Mouse (Mus musculus): ENCODE measurements around the gene Hist2h2bb. TPM values are rescaled to one million over a fixed set of nuclear protein-coding genes. Genes with fewer than 3 reads are reported as not detected.
A peak's percentile ranks its signal among the peaks of the same experiment; 100 is the strongest.
"Not testable (repeated sequence)": the region's sequence is repeated elsewhere in the genome, so short reads cannot be mapped to it uniquely, and the experiment has no call there.

Hist2h2bb gene
- total RNA-seq, 1 experiment from 2014 or later: 290 TPM

GRCm38 (mm10) chr3:96289201-96289600 is 19.6 kb downstream of the Hist2h2bb start:
- no peak for ATAC-seq (ENCODE audit: extremely low read depth, insufficient number of reproducible peaks, low FRiP score, poor library complexity, severe bottlenecking)

- not testable (repeated sequence) for ATAC-seq (ENCODE audit: extremely low read depth, insufficient number of reproducible peaks, low FRiP score, poor library complexity, severe bottlenecking)
These were observed 21.2 kb downstream of the Hist2h2bb start for GRCm38 (mm10) chr3:96290727-96291126.

DNA sequence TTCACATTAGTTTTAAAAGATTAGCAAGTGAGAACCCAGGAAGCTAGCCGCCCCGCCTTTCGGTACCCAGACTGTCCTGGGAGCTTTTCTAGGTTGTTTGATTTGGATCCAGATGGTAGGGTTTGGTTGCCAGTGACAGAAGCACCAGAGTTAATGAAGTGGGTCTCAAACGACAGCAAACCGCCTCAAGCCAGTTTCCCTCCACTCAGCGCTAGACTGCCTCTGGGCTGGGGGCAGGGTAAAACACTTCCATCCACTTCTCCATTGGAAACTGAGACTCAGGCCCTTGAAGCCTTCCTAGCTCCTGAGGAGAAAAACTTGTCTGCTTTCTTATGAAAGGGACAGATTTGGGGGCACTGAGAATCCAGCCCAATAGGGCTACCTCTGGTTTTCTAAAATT is 23.1 kb downstream of the Hist2h2bb start:
- ATAC-seq (ENCODE audit: extremely low read depth, insufficient number of reproducible peaks, low FRiP score, poor library complexity, severe bottlenecking): no peak

GRCm38 (mm10) chr3:96293368-96293767 is 23.8 kb downstream of the Hist2h2bb start:
- ATAC-seq (ENCODE audit: extremely low read depth, insufficient number of reproducible peaks, low FRiP score, poor library complexity, severe bottlenecking): no peak

DNA sequence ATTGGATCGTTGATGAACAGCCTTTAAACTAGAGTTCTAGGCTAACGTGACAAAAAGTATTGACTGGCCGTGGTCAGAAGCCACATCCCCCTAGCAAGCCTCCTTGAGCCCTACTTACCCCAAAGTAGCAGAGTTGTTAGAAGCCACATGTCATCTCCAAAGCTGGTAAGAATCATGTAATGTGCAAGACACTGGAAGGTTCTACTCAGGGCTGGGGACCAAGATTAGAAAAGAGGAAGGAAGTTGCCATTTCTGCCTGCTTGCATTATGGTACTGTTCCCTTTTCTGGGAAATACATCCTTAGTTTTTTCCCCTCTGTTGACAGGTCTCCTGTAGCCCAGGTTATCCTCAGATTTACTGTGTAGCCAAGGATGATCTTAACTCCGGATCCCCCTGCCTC is 24.2 kb downstream of the Hist2h2bb start, which contains the start of gene Fcgr1:
Gene Fcgr1, minus strand, starts transcription at position 183 of the 400 bp plus-strand sequence.
- ATAC-seq (ENCODE audit: extremely low read depth, insufficient number of reproducible peaks, low FRiP score, poor library complexity, severe bottlenecking): 0 out of 2 replicates have a peak, but pooled peaks have one; percentile 26

- ATAC-seq (ENCODE audit: extremely low read depth, insufficient number of reproducible peaks, low FRiP score, poor library complexity, severe bottlenecking): no peak
These were observed 28.8 kb downstream of the Hist2h2bb start for GRCm38 (mm10) chr3:96298360-96298759.

DNA sequence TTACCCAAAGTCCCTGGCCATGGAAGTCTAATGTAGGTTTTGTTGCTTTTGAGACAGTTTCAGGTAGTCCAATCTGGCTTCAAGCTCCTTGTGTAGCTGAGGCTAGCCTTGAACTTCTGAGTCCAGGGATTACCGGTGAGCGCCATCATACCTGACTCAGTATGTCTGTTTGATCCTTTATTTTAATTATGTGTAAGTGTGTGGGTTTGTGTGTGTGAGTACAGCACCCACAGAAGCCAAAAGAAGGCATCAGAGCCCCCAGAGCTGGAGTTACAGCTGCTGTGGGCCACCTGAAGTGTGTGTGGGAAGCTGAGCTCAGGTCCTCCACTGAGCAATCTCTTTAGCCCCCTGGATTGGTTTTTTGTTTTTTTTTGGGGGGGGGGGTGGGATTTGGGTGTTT is 30.0 kb downstream of the Hist2h2bb start:
- ATAC-seq (ENCODE audit: extremely low read depth, insufficient number of reproducible peaks, low FRiP score, poor library complexity, severe bottlenecking): no peak

DNA sequence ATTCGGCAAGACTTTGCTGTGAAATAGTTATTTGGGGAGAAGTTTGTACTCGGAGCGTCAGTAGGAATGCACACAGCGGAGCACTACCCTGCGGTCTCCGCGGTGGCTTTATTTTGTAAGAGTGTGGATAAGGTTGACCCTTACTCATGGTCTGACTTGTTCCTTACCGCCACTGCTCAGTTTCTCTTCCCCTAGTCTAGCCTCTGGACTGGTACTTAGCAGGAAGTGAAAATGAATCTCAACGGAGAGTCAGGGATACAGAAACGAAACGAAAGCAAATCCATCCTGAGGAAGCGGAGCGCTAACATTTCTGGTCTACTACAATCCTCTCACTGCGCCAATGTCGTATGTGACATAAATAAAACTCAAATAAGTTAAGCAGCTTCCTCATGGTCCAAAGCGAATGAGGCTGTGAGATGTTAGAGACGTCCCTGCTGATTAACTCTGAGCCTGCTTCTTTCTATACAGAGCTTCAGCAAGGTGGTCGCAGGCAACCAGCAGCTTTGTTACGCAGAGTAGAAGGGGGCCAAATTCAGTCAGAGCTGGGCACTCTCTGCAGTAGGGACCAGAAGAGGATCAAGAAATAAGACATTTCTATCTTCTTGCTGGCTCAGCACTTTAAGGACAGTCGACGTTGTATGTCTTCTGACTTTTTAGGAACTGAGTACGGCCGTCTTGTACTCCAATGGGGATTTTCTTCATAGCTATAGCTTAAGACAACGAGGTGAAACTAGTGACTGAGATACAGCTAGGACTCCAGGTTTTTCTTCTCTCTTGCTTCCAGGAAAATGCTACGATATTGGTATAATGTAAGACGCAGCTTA is 31.4 kb downstream of the Hist2h2bb start:
- peak; percentile 33; the same call in 1 of the 2 replicates for ATAC-seq (ENCODE audit: extremely low read depth, insufficient number of reproducible peaks, low FRiP score, poor library complexity, severe bottlenecking)

GRCm38 (mm10) chr3:96302076-96302475 is 32.5 kb downstream of the Hist2h2bb start:
- no peak for ATAC-seq (ENCODE audit: extremely low read depth, insufficient number of reproducible peaks, low FRiP score, poor library complexity, severe bottlenecking)

GRCm38 (mm10) chr3:96306506-96306905 is 37.0 kb downstream of the Hist2h2bb start:
- ATAC-seq (ENCODE audit: extremely low read depth, insufficient number of reproducible peaks, low FRiP score, poor library complexity, severe bottlenecking): no peak

- no peak for ATAC-seq (ENCODE audit: extremely low read depth, insufficient number of reproducible peaks, low FRiP score, poor library complexity, severe bottlenecking)
These were observed 39.9 kb downstream of the Hist2h2bb start for GRCm38 (mm10) chr3:96309441-96309840.

GRCm38 (mm10) chr3:96312341-96313098 is 43.0 kb downstream of the Hist2h2bb start:
- ATAC-seq (ENCODE audit: extremely low read depth, insufficient number of reproducible peaks, low FRiP score, poor library complexity, severe bottlenecking): no peak

Other genes starting within 250 kb of the Hist2h2bb start
- 8.4 and 9.7 TPM in 2 replicates for gene Vps45, start 211.3 kb upstream of the Hist2h2bb start, total RNA-seq (2017)
- 47.3 and 48.0 TPM in 2 replicates for gene Otud7b, start 165.2 kb upstream of the Hist2h2bb start, total RNA-seq (2017)
- gene Mtmr11, start 107.7 kb upstream of the Hist2h2bb start, total RNA-seq (2017): 2.4 and 3.4 TPM in 2 replicates
- 17.8 and 18.5 TPM in 2 replicates for gene Sf3b4, start 97.4 kb upstream of the Hist2h2bb start, total RNA-seq (2017)
- 0.74 and 0.81 TPM in 2 replicates for gene Sv2a, start 88.6 kb upstream of the Hist2h2bb start, total RNA-seq (2017)
- gene Bola1, start 50.0 kb upstream of the Hist2h2bb start, total RNA-seq (2017): 9.8 and 11.5 TPM in 2 replicates
- gene Hist2h2ab, start 49.9 kb upstream of the Hist2h2bb start, total RNA-seq (2017): 10.6 and 11.1 TPM in 2 replicates
- 316 and 362 TPM in 2 replicates for gene Hist2h2ac, start 48.9 kb upstream of the Hist2h2bb start, total RNA-seq (2017)
- gene Hist2h2be, start 48.6 kb upstream of the Hist2h2bb start, total RNA-seq (2017): 18.0 and 21.3 TPM in 2 replicates
- 4.4 and 5.5 TPM in 2 replicates for gene Hist2h3c2, start 30.6 kb upstream of the Hist2h2bb start, total RNA-seq (2017)
- 972 and 1,072 TPM in 2 replicates for gene Hist2h2aa2, start 29.5 kb upstream of the Hist2h2bb start, total RNA-seq (2017)
- gene Hist2h2aa1, start 24.3 kb upstream of the Hist2h2bb start, total RNA-seq (2017): 465 and 524 TPM in 2 replicates
- not detected in 2 replicates for gene Hist2h3c1, start 23.1 kb upstream of the Hist2h2bb start, total RNA-seq (2017)
- gene Hist2h4, start 6.4 kb upstream of the Hist2h2bb start, total RNA-seq (2017): 51.9 and 61.8 TPM in 2 replicates
- gene Hist2h3b, start 1.1 kb upstream of the Hist2h2bb start, total RNA-seq (2017): 18.0 and 33.1 TPM in 2 replicates
- gene Fcgr1, start 24.2 kb downstream of the Hist2h2bb start, total RNA-seq (2017): 3.7 and 4.9 TPM in 2 replicates
- not detected in 2 replicates for gene BC107364, start 182.6 kb downstream of the Hist2h2bb start, total RNA-seq (2017)

Measured in neutrophil, adult 5-6 weeks (primary cell).